Mouse (Mus musculus) lung, postnatal 0 days (tissue): ENCODE results near the gene Arglu1.

Experiments
- CTCF ChIP-seq: IDR thresholded peaks from 2 replicates; pipeline ENCODE4 v1.5.1; 2016; ENCODE audit warnings: antibody characterized with exemption, mild to moderate bottlenecking
- EP300 ChIP-seq: IDR thresholded peaks from 2 replicates; pipeline ENCODE4 v1.6.1; 2016; ENCODE audit warnings: antibody characterized with exemption, mild to moderate bottlenecking, control low read depth

DNA sequence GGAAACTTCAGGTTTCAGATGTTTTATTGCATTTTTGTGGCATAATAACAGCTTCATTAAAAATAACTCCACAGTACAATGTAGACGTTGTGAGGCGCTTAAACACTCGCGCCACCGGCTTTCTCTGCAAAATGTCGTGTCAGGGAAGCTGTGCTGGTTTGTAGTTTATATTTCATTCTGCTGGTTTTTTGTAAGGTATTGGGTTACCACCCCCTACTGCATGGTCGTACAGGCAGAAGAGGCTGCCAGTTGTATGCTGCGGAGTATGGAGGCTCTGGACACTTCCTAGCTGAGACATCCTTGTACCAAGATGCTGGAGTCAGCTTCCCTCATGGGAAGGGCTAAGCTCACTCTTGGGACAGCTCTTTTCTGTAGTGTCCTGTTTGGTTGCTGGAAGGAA lies 46.5 kb upstream of the Arglu1 start:
- TF ChIP-seq EP300 (no peak), CTCF (no peak)
